Mouse (Mus musculus) heart, embryonic 12.5 days (tissue): ENCODE measurements around the gene Ttll7. TPM values are rescaled to one million over a fixed set of nuclear protein-coding genes. Genes with fewer than 3 reads are reported as not detected.

ENCODE experiments used
- ATAC-seq: fragments of 200-750 bp; cut with Nextera tagmentation; 2 replicates; pipeline ENCODE4 v1.8.0; 2017; ENCODE audit warnings: moderate TSS enrichment, moderate library complexity; ENCODE audit not compliant: insufficient number of reproducible peaks, low FRiP score
- H3K27ac ChIP-seq: fragments of 300-500 bp; sonication (generic); 2 replicates; pipeline ENCODE4 v1.5.1; 2016; ENCODE audit warnings: mild to moderate bottlenecking, moderate library complexity; ENCODE audit not compliant: poor library complexity, severe bottlenecking
- H3K27me3 ChIP-seq: fragments of 300-500 bp; sonication (generic); replicated peaks from 2 replicates; pipeline ENCODE4 v1.6.1; 2016; ENCODE audit warnings: mild to moderate bottlenecking, moderate library complexity
- H3K36me3 ChIP-seq: fragments of 300-500 bp; sonication (generic); 2 replicates; pipeline ENCODE4 v1.6.1; 2016; ENCODE audit warnings: mild to moderate bottlenecking, moderate library complexity
- H3K4me1 ChIP-seq: fragments of 300-500 bp; sonication (generic); replicated peaks from 2 replicates; pipeline ENCODE4 v1.6.1; 2016; ENCODE audit warnings: mild to moderate bottlenecking
- H3K4me2 ChIP-seq: fragments of 300-500 bp; sonication (generic); 2 replicates; pipeline ENCODE4 v1.6.1; 2016; ENCODE audit warnings: mild to moderate bottlenecking, moderate library complexity
- H3K4me3 ChIP-seq: fragments of 300-500 bp; sonication (generic); 2 replicates; pipeline ENCODE4 v1.5.1; 2016; ENCODE audit warnings: mild to moderate bottlenecking
- H3K9ac ChIP-seq: fragments of 300-500 bp; sonication (generic); 2 replicates; pipeline ENCODE4 v1.6.1; 2016; ENCODE audit warnings: mild to moderate bottlenecking, moderate library complexity
- H3K9me3 ChIP-seq: fragments of 300-500 bp; sonication (generic); replicated peaks from 2 replicates; pipeline ENCODE4 v1.6.1; 2016; ENCODE audit warnings: mild to moderate bottlenecking, moderate library complexity
- WGBS: fragments of 180-500 bp; shearing (Covaris S2); methylation state at CpG from one replicate; pipeline ENCODE4 v1.1.7; 2016; 5-methylcytosine and 5-hydroxymethylcytosine counted together
- polyA plus RNA-seq: library from polyadenylated mRNA; unstranded; fragments of >200 nt; fragmentation: Nextera tagmentation; extraction: Ambion mirVana; gene quantifications from 2 replicates; pipeline ENCODE4 v1.2.1, GENCODE M21; 2016

Gene Ttll7
- polyA plus RNA-seq, 1 experiment from 2014 or later = 2.5 TPM

- Histone ChIP-seq H3K36me3 (no peaks in the 10 kb centered on the region), H3K27ac (no peak overlapping the region), H3K4me3 (no peak overlapping the region), H3K27me3 (no peaks in the 10 kb centered on the region), H3K9ac (no peak overlapping the region), H3K4me2 (no peak overlapping the region; the same call in 1 of the 2 replicates), H3K9me3 (no peaks in the 10 kb centered on the region), H3K4me1 (peaks cover 13% of the 10 kb centered on the region)
- no peak for ATAC-seq
- WGBS = 68% methylated on average over 15 of the region's 15 CpGs
Observed at GRCm38 (mm10) chr3:146994670-146995415, 142.7 kb downstream of the Ttll7 start.

- no peak for ATAC-seq
- H3K9ac ChIP-seq = no peak overlapping the region
- H3K9me3 ChIP-seq = no peaks in the 10 kb centered on the region
- no peak overlapping the region for H3K4me3 ChIP-seq
- H3K4me1 ChIP-seq = peaks cover 14% of the 10 kb centered on the region
- H3K4me2 ChIP-seq = no peak overlapping the region
- H3K36me3 ChIP-seq = no peaks in the 10 kb centered on the region
- H3K27me3 ChIP-seq = no peaks in the 10 kb centered on the region
- peak overlapping the region; percentile 52 for H3K27ac ChIP-seq
- WGBS = 44% methylated on average over 2 of the region's 2 CpGs
Observed at GRCm38 (mm10) chr3:146999148-146999547, 147.0 kb downstream of the Ttll7 start.

GRCm38 (mm10) chr3:147000963-147001362 lies 148.8 kb downstream of the Ttll7 start:
- H3K27ac ChIP-seq = no peak overlapping the region
- H3K9ac ChIP-seq = no peak overlapping the region
- H3K9me3 ChIP-seq = no peaks in the 10 kb centered on the region
- H3K4me1 ChIP-seq = peaks cover 14% of the 10 kb centered on the region
- no peak for ATAC-seq
- H3K4me3 ChIP-seq = no peak overlapping the region
- H3K27me3 ChIP-seq = no peaks in the 10 kb centered on the region
- H3K4me2 ChIP-seq = no peak overlapping the region
- 60% methylated on average over 3 of the region's 3 CpGs for WGBS
- H3K36me3 ChIP-seq = no peaks in the 10 kb centered on the region

- 74% methylated on average over 3 of the region's 3 CpGs for WGBS
- H3K4me3 ChIP-seq = no peak overlapping the region
- no peaks in the 10 kb centered on the region for H3K27me3 ChIP-seq
- ATAC-seq = no peak
- no peaks in the 10 kb centered on the region for H3K9me3 ChIP-seq
- no peak overlapping the region for H3K4me2 ChIP-seq
- peaks cover 14% of the 10 kb centered on the region for H3K4me1 ChIP-seq
- no peaks in the 10 kb centered on the region for H3K36me3 ChIP-seq
- no peak overlapping the region for H3K27ac ChIP-seq
- H3K9ac ChIP-seq = no peak overlapping the region
Observed at GRCm38 (mm10) chr3:147001557-147001956, 149.4 kb downstream of the Ttll7 start.

GRCm38 (mm10) chr3:147016506-147016905 lies 164.3 kb downstream of the Ttll7 start:
- no peaks in the 10 kb centered on the region for H3K4me1 ChIP-seq
- no peaks in the 10 kb centered on the region for H3K27me3 ChIP-seq
- H3K36me3 ChIP-seq = no peaks in the 10 kb centered on the region
- no peak overlapping the region for H3K4me3 ChIP-seq
- no peak overlapping the region for H3K27ac ChIP-seq
- no peak for ATAC-seq
- no peaks in the 10 kb centered on the region for H3K9me3 ChIP-seq
- H3K4me2 ChIP-seq = no peak overlapping the region
- H3K9ac ChIP-seq = no peak overlapping the region
- 83% methylated on average over 6 of the region's 6 CpGs for WGBS

GRCm38 (mm10) chr3:147019506-147019905 lies 167.3 kb downstream of the Ttll7 start:
- no peaks in the 10 kb centered on the region for H3K4me1 ChIP-seq
- no peak overlapping the region for H3K4me3 ChIP-seq
- ATAC-seq = no peak
- no peak overlapping the region for H3K9ac ChIP-seq
- no peaks in the 10 kb centered on the region for H3K9me3 ChIP-seq
- no peak overlapping the region for H3K27ac ChIP-seq
- H3K36me3 ChIP-seq = no peaks in the 10 kb centered on the region
- H3K4me2 ChIP-seq = no peak overlapping the region
- H3K27me3 ChIP-seq = no peaks in the 10 kb centered on the region
- 79% methylated on average over 5 of the region's 5 CpGs for WGBS

GRCm38 (mm10) chr3:147026248-147026647 lies 174.1 kb downstream of the Ttll7 start:
- 87% methylated on average over 5 of the region's 5 CpGs for WGBS
- Histone ChIP-seq H3K4me1 (no peaks in the 10 kb centered on the region), H3K36me3 (no peaks in the 10 kb centered on the region), H3K9me3 (no peaks in the 10 kb centered on the region), H3K4me2 (no peak overlapping the region), H3K27ac (no peak overlapping the region), H3K9ac (no peak overlapping the region), H3K27me3 (no peaks in the 10 kb centered on the region), H3K4me3 (no peak overlapping the region)
- no peak for ATAC-seq

GRCm38 (mm10) chr3:147028382-147028781 lies 176.2 kb downstream of the Ttll7 start:
- Histone ChIP-seq H3K4me2 (no peak overlapping the region), H3K27ac (no peak overlapping the region), H3K4me1 (no peaks in the 10 kb centered on the region), H3K4me3 (no peak overlapping the region), H3K9ac (no peak overlapping the region), H3K36me3 (no peaks in the 10 kb centered on the region), H3K9me3 (no peaks in the 10 kb centered on the region), H3K27me3 (no peaks in the 10 kb centered on the region)
- ATAC-seq = no peak
- WGBS = 72% methylated on average over 7 of the region's 7 CpGs

GRCm38 (mm10) chr3:147029718-147030117 lies 177.6 kb downstream of the Ttll7 start:
- Histone ChIP-seq H3K9me3 (no peaks in the 10 kb centered on the region), H3K27me3 (no peaks in the 10 kb centered on the region), H3K4me2 (no peak overlapping the region), H3K9ac (no peak overlapping the region), H3K36me3 (no peaks in the 10 kb centered on the region), H3K4me1 (no peaks in the 10 kb centered on the region; the same call in 1 of the 2 replicates), H3K27ac (no peak overlapping the region), H3K4me3 (no peak overlapping the region)
- ATAC-seq = no peak
- 76% methylated on average over 11 of the region's 11 CpGs for WGBS

GRCm38 (mm10) chr3:147030266-147030880 lies 178.2 kb downstream of the Ttll7 start:
- Histone ChIP-seq H3K9ac (no peak overlapping the region), H3K9me3 (no peaks in the 10 kb centered on the region), H3K27me3 (no peaks in the 10 kb centered on the region), H3K27ac (no peak overlapping the region), H3K4me1 (no peaks in the 10 kb centered on the region; the same call in 1 of the 2 replicates), H3K4me3 (no peak overlapping the region), H3K4me2 (no peak overlapping the region), H3K36me3 (no peaks in the 10 kb centered on the region)
- 47% methylated on average over 11 of the region's 11 CpGs for WGBS
- ATAC-seq = no peak
